Mouse (Mus musculus) heart, embryonic 15.5 days (tissue): ENCODE results near the gene Mzt1. TPM values are rescaled to one million over a fixed set of nuclear protein-coding genes. Genes with fewer than 3 reads are reported as not detected.
A peak's percentile ranks its signal among the peaks of the same experiment; 100 is the strongest.
"Not testable (repeated sequence)": the region's sequence is repeated elsewhere in the genome, so short reads cannot be mapped to it uniquely, and the experiment has no call there.

Experiments used
- ATAC-seq: fragments of 200-750 bp; cut with Nextera tagmentation; replicated peaks from 2 replicates; pipeline ENCODE4 v1.8.0; 2017; ENCODE audit warnings: low read depth, moderate TSS enrichment; ENCODE audit not compliant: insufficient number of reproducible peaks, insufficient read depth, low FRiP score
- H3K27ac ChIP-seq: fragments of 300-500 bp; sonication (generic); 2 replicates; pipeline ENCODE4 v1.5.1; 2015; ENCODE audit warnings: mild to moderate bottlenecking, inconsistent platforms
- H3K27me3 ChIP-seq: fragments of 300-500 bp; sonication (generic); 2 replicates; pipeline ENCODE4 v1.6.1; 2015; ENCODE audit warnings: inconsistent platforms
- H3K36me3 ChIP-seq: fragments of 300-500 bp; sonication (generic); 2 replicates; pipeline ENCODE4 v1.6.1; 2015; ENCODE audit warnings: mild to moderate bottlenecking, inconsistent platforms
- H3K4me1 ChIP-seq: fragments of 300-500 bp; sonication (generic); replicated peaks from 2 replicates; pipeline ENCODE4 v1.6.1; 2015; ENCODE audit warnings: inconsistent platforms
- H3K4me2 ChIP-seq: fragments of 300-500 bp; sonication (generic); 2 replicates; pipeline ENCODE4 v1.6.1; 2015; ENCODE audit warnings: inconsistent platforms, mild to moderate bottlenecking, moderate library complexity
- H3K4me3 ChIP-seq: fragments of 300-500 bp; sonication (generic); 2 replicates; pipeline ENCODE4 v1.5.1; 2015; ENCODE audit warnings: mild to moderate bottlenecking, inconsistent platforms
- H3K9ac ChIP-seq: fragments of 300-500 bp; sonication (generic); 2 replicates; pipeline ENCODE4 v1.6.1; 2015; ENCODE audit warnings: mild to moderate bottlenecking, inconsistent platforms
- H3K9me3 ChIP-seq: fragments of 300-500 bp; sonication (generic); replicated peaks from 2 replicates; pipeline ENCODE4 v1.6.1; 2016; ENCODE audit warnings: inconsistent platforms
- WGBS: fragments of 180-500 bp; shearing (Covaris S2); methylation state at CpG from one replicate; pipeline ENCODE4 v1.1.7; 2015; ENCODE audit warnings: mixed read lengths; 5-methylcytosine and 5-hydroxymethylcytosine counted together
- polyA plus RNA-seq: library from polyadenylated mRNA; unstranded; fragments of >200 nt; fragmentation: Nextera tagmentation; extraction: Ambion mirVana; gene quantifications from 2 replicates; pipeline ENCODE4 v1.2.1, GENCODE M21; 2015

Gene Mzt1
- polyA plus RNA-seq, 1 experiment from 2014 or later, result 92.1 TPM

DNA sequence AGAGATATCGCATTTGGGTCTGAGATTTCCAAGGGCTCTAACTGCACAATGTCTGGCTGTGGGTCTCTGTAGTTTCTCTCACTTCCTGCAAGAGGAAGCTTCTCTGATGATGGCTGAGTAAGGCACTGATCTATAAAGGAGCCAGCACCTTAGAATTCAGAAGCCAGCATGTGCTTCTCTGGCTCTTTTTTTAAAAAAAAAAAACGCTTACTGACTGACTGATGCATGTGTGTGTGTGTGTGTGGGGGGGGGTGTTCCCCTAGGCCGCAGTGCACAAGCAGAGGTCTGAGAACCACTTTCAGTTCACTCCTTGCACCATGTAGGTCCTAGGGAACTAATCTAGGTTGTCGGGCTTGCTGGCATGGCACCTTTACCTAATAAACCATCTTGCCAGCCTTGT lies 4.5 kb downstream of the Mzt1 start:
- H3K9ac ChIP-seq, result no peak overlapping the region; the same call in 1 of the 2 replicates
- H3K4me3 ChIP-seq, result no peak overlapping the region
- WGBS, result 50% methylated on average over 4 of the region's 4 CpGs
- peaks cover 8% of the 10 kb centered on the region; the same call in 1 of the 2 replicates for H3K36me3 ChIP-seq
- no peaks in the 10 kb centered on the region for H3K27me3 ChIP-seq
- H3K4me1 ChIP-seq, result peaks cover 28% of the 10 kb centered on the region
- peak overlapping the region; percentile 36 for H3K4me2 ChIP-seq
- no peaks in the 10 kb centered on the region for H3K9me3 ChIP-seq
- H3K27ac ChIP-seq, result peak overlapping the region; percentile 56
- ATAC-seq, result no peak

DNA sequence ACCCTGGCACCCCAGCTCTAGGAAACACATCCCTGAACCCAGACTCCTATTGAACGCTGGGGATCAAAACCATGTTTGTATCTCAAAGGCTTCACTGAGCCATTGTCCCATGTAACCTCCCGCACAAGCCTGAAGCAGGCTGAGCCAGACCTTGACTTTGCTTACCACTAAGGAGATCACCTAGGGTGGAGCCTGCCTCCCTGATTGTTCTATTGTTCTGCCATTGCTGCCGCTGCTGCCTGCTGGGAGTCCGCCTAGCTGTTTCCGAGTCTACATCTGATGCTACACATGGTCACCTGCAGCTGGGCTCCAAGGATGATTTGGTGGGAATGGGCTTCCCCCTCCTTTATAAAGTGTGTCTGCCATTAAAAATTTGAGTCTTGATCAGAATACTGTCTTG lies 6.6 kb downstream of the Mzt1 start:
- H3K4me2 ChIP-seq, H3K9me3 ChIP-seq, H3K4me3 ChIP-seq, ATAC-seq, H3K27ac ChIP-seq, H3K9ac ChIP-seq, H3K27me3 ChIP-seq: not testable (repeated sequence)
- WGBS, result 82% methylated on average over 5 of the region's 5 CpGs
- Histone ChIP-seq H3K4me1 (peaks cover 24% of the 10 kb centered on the region), H3K36me3 (peaks cover 12% of the 10 kb centered on the region; the same call in 1 of the 2 replicates)

DNA sequence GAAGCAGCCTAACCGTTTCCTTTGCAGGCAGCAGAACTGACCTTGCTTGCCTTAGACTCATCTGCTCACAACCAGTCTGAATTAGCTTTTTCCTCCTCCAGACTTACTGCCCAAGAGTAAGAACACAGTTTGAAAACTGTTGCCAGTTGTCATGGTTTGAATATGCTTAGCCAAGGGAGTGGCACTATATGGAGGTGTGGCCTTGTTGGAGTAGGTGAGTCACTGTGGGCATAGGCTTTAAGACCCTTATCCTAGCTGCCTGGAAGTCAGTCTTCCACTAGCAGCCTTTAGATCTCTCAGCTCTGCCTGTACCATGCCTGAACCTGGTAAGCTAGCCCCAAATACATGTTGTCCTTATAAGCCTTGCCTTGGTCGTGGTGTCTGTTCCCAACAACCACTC lies 8.2 kb downstream of the Mzt1 start:
- no peak overlapping the region for H3K4me2 ChIP-seq
- WGBS, result 86% methylated on average over 2 of the region's 2 CpGs
- no peak for ATAC-seq
- H3K9me3 ChIP-seq, result no peaks in the 10 kb centered on the region
- H3K36me3 ChIP-seq, result peaks cover 24% of the 10 kb centered on the region
- peaks cover 14% of the 10 kb centered on the region for H3K4me1 ChIP-seq
- H3K9ac ChIP-seq, result no peak overlapping the region
- no peak overlapping the region for H3K4me3 ChIP-seq
- no peaks in the 10 kb centered on the region for H3K27me3 ChIP-seq
- no peak overlapping the region for H3K27ac ChIP-seq

DNA sequence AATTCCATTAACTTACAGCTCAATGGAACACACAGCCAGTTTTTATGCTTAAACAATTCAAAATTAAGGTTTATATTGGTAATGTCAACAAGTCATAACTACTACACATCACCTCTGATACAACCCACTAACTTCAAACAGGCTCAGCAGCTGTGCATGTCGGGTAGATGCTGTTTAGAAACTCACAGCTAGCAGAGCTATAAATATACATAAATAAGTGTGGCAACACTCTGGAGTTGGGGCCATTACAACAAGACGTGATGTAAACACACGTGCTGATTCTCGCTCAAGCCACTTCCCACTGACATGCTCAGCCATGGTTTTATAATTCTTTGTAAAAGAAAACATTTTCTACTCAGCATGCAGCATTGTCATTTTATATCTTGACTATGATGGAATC lies 9.9 kb downstream of the Mzt1 start:
- no peak overlapping the region for H3K27ac ChIP-seq
- peaks cover 25% of the 10 kb centered on the region for H3K36me3 ChIP-seq
- no peak overlapping the region for H3K4me3 ChIP-seq
- H3K4me2 ChIP-seq, result no peak overlapping the region
- H3K4me1 ChIP-seq, result peaks cover 2% of the 10 kb centered on the region
- H3K9me3 ChIP-seq, result no peaks in the 10 kb centered on the region
- no peak overlapping the region for H3K9ac ChIP-seq
- H3K27me3 ChIP-seq, result no peaks in the 10 kb centered on the region
- ATAC-seq, result no peak
- WGBS, result 55% methylated on average over 4 of the region's 4 CpGs

DNA sequence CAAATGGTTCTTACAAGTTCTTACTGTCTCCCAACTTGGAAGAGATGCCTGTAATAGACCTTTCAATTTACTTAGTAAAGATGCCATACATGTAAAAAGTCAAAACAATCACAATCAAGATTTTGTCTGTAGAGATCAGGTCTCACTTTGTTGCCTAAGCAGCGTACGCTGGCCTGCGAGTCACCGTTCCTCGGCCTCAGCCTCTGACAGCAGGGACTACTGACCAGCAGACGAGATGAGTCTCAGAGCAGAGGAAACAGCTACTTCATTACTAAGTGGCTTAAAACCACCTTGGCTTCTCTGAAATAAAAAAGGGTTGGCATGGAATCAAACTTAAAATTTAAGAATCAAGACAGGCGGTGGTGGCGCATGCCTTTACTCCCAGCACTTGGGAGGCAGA lies 11.1 kb downstream of the Mzt1 start:
- 90% methylated on average over 8 of the region's 8 CpGs for WGBS
- not testable (repeated sequence) for H3K4me2 ChIP-seq, ATAC-seq, H3K4me3 ChIP-seq, H3K27me3 ChIP-seq, H3K9me3 ChIP-seq, H3K9ac ChIP-seq, H3K4me1 ChIP-seq, H3K27ac ChIP-seq
- H3K36me3 ChIP-seq, result peaks cover 25% of the 10 kb centered on the region

DNA sequence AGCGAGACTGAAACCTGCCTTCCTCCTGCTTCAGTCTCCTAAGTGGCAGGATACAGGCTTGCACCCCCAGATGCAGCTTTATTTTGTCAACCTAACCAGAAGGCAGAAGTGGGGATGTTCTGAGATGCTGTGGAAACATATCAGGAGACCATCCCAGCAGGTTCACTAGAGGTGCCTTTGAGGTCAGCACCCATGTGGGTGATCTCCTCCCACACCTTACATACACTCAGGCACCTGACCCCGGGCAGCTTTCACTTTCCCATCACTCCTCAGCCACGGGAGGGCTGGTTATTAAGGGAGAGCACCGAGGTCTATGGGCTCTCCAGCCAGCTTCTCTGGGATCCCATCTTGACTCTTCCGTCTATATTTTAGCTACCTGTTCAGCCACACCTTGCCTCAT lies 13.3 kb downstream of the Mzt1 start:
- Histone ChIP-seq H3K4me1 (peaks cover 4% of the 10 kb centered on the region; the same call in 1 of the 2 replicates), H3K4me2 (no peak overlapping the region), H3K4me3 (no peak overlapping the region), H3K27ac (no peak overlapping the region), H3K9ac (no peak overlapping the region), H3K27me3 (no peaks in the 10 kb centered on the region), H3K9me3 (no peaks in the 10 kb centered on the region), H3K36me3 (peaks cover 18% of the 10 kb centered on the region)
- no peak for ATAC-seq
- 78% methylated on average over 5 of the region's 5 CpGs for WGBS

DNA sequence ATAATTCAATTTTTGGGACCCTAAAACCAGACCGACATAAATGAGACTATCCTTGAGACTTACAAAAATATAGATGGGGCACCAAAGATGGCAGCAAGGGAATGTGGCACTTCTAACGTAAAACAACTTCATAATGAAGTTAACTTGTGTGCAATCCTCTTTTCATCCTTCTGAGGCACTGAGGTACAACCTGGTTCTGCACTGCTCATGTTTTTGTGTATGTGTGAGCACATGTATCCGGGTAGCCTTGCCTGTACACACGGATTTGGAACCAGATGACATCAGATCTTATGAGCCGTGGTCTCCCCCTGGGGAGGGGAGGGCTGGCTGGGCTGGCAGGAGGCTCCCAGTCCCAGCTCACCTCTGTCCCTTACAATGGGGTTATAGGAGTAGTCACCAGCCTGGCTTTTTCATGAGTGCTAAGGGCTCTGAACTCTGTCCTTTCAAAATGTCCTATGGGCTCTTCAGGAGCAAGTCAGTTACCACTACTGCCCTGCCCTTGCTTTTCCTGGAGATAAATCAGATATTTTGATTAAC lies 14.5 kb downstream of the Mzt1 start:
- no peaks in the 10 kb centered on the region for H3K9me3 ChIP-seq
- ATAC-seq, result no peak
- 83% methylated on average over 5 of the region's 5 CpGs for WGBS
- no peak overlapping the region for H3K27ac ChIP-seq
- H3K9ac ChIP-seq, result no peak overlapping the region
- H3K36me3 ChIP-seq, result peaks cover 17% of the 10 kb centered on the region
- no peaks in the 10 kb centered on the region for H3K27me3 ChIP-seq
- H3K4me1 ChIP-seq, result peaks cover 4% of the 10 kb centered on the region; the same call in 1 of the 2 replicates
- H3K4me2 ChIP-seq, result no peak overlapping the region
- no peak overlapping the region for H3K4me3 ChIP-seq

DNA sequence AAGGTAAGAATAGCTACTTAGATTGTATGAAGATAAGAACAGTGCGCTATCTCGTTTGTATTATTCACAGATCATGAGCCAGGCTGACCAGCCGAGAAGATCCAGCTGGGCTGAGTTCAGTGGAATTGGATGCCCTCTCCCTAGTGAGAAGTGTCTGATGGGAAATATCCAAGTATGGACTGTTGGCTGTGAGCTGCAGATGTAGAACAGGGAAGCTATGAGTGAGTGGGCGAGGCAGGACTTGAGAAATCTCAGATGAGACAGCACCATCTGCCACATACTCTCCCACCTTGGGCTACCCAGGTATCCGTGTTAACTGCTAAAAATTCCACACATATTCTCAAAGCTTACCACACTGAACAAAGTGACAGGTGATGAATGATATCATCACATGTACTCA lies 15.9 kb downstream of the Mzt1 start:
- peaks cover 4% of the 10 kb centered on the region; the same call in 1 of the 2 replicates for H3K4me1 ChIP-seq
- WGBS, result 55% methylated on average over 5 of the region's 5 CpGs
- no peaks in the 10 kb centered on the region for H3K27me3 ChIP-seq
- peaks cover 13% of the 10 kb centered on the region for H3K36me3 ChIP-seq
- no peak overlapping the region for H3K4me3 ChIP-seq
- no peak overlapping the region for H3K9ac ChIP-seq
- no peaks in the 10 kb centered on the region for H3K9me3 ChIP-seq
- ATAC-seq, result no peak
- H3K4me2 ChIP-seq, result no peak overlapping the region
- no peak overlapping the region for H3K27ac ChIP-seq

DNA sequence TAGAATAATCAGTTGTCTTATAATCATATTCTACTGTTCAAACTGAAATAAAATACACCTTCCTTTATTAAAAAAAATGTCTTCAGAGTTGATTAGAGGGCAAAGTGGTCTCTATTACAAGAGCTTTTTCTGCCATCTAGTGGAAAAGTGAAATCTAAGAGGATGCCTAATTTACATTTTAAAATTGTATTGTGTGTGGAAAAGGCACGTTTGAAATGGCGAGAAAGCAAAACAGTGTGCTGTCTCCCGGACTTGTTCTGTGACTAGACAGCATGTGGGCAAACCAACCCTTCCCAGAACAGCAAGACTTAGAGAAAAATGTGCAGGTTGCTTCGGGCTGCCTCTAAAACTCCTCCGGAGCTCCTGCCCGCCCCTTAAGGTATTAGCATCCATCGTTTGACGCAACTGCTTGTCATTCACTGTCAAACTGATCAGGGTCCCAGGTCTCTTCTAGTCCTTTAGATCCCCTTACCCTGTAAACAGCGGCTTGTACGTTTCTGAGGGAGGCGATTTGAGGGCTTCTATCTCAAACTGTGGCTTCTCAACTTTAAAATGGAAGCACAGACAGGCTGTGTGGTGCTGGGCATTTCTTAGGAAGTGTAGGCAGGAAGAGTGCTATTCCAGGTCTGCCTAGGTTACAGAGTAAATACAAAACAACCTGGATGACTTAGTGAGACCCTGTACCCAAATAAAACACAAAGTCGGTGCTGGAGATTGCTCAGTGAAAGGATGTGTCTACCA lies 23.4 kb downstream of the Mzt1 start:
- H3K27ac ChIP-seq, result no peak overlapping the region
- no peak overlapping the region for H3K9ac ChIP-seq
- no peaks in the 10 kb centered on the region for H3K36me3 ChIP-seq
- H3K4me2 ChIP-seq, result peak overlapping the region; percentile 57
- no peaks in the 10 kb centered on the region for H3K27me3 ChIP-seq
- WGBS, result 43% methylated on average over 12 of the region's 12 CpGs
- no peak for ATAC-seq
- H3K4me1 ChIP-seq, result peaks cover 16% of the 10 kb centered on the region
- H3K4me3 ChIP-seq, result peak overlapping the region; percentile 35
- no peaks in the 10 kb centered on the region for H3K9me3 ChIP-seq

DNA sequence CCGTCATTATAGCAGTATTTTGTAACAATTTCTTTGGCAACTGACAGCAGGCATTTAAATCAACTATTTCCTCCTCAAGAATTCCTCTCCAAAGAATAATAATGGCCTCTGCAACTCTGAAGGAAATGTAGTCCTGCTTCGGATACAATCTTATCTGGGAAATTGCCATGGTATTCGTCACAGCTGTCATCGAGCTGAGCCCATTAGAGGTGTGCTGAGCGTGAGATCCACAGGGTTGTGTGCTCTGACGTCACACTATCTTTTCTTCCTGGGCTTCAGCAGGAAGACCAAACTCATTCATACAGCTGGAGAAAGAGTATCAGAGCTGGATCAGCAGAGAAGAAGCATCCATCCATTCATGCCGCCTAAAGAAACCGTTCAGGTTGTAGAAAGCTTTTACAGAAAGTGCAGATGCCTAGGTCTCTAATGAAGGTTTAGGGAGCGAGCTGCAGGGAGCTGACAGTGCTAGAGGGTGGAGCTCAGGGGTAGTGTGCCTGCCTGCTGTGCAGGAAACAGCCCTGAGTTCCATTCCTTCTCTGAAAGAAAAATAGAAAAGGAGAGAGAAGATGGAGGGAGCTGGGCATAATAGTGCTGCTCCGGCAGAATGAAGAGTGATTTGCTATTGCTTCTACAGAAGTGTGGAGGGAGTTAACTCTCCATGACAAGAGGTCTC lies 26.7 kb downstream of the Mzt1 start:
- H3K4me2 ChIP-seq, result peak overlapping the region; percentile 46
- peak; percentile 86 for ATAC-seq
- no peak overlapping the region for H3K4me3 ChIP-seq
- peak overlapping the region; percentile 72 for H3K27ac ChIP-seq
- 15% methylated on average over 10 of the region's 10 CpGs for WGBS
- no peaks in the 10 kb centered on the region for H3K36me3 ChIP-seq
- H3K4me1 ChIP-seq, result peaks cover 20% of the 10 kb centered on the region
- no peaks in the 10 kb centered on the region for H3K27me3 ChIP-seq
- H3K9ac ChIP-seq, result no peak overlapping the region
- H3K9me3 ChIP-seq, result no peaks in the 10 kb centered on the region

DNA sequence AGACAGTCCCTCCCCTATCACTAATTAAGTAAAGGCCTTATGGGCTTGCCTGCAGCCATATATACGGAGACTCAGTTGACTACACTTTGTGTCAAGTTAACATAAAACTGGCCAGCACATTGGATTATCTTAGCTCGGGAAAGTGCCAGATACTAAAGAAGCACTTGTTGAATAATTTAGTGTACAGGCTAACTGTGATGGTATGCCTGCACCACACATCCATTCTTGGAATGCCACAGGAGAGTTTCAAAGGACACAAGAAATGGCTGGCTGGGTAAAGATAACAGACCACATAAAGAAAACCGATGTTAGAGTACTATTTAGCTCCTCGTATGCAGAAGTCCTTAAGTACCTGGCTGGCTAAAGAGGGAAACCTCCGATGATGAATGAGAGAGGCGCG lies 27.2 kb downstream of the Mzt1 start:
- H3K4me3 ChIP-seq, result no peak overlapping the region
- H3K4me1 ChIP-seq, result peaks cover 20% of the 10 kb centered on the region
- H3K9me3 ChIP-seq, result no peaks in the 10 kb centered on the region
- no peaks in the 10 kb centered on the region for H3K36me3 ChIP-seq
- peak overlapping the region; percentile 72 for H3K27ac ChIP-seq
- 23% methylated on average over 7 of the region's 7 CpGs for WGBS
- ATAC-seq, result peak; percentile 23; the same call in 1 of the 2 replicates
- H3K4me2 ChIP-seq, result peak overlapping the region; percentile 46
- H3K27me3 ChIP-seq, result no peaks in the 10 kb centered on the region
- H3K9ac ChIP-seq, result no peak overlapping the region
